Mouse (Mus musculus): ENCODE results near the gene Rsph10b. TPM values are rescaled to one million over a fixed set of nuclear protein-coding genes. Genes with fewer than 3 reads are reported as not detected.

The Rsph10b gene
- total RNA-seq, 2 experiments from 2014 or later, result 4.2 to 5.5 TPM

Other genes starting within 250 kb of the Rsph10b start
- 10 to 100 TPM; 22.1 to 24.0 TPM for gene Usp42, start 200.8 kb upstream of the Rsph10b start, total RNA-seq (2021)
- 10 to 100 TPM; 45.9 TPM for gene Eif2ak1, start 115.2 kb upstream of the Rsph10b start, total RNA-seq (2021)
- not detected for gene Ankrd61, start 35.4 kb upstream of the Rsph10b start, total RNA-seq (2021)
- gene Aimp2, start 23.2 kb upstream of the Rsph10b start, total RNA-seq (2021), result 10 to 100 TPM; 36.6 to 39.0 TPM
- 10 to 100 TPM; 15.0 to 15.3 TPM for gene Pms2, start 23.1 kb upstream of the Rsph10b start, total RNA-seq (2021)
- gene Gm42421, start 4.9 kb upstream of the Rsph10b start, total RNA-seq (2021), result 1 to 10 TPM; 1.7 to 2.6 TPM
- 10 to 100 TPM; 38.7 to 42.6 TPM for gene Ccz1, start 81.8 kb downstream of the Rsph10b start, total RNA-seq (2021)
- gene Ocm, start 93.6 kb downstream of the Rsph10b start, total RNA-seq (2021), result 1 to 10 TPM; 2.6 to 3.2 TPM
- 100 to 1,000 TPM; 163 to 171 TPM for gene Lmtk2, start 167.4 kb downstream of the Rsph10b start, total RNA-seq (2021)